ENCODE assay signal across 8 mouse cellular contexts in genomic region chr5:43391412-43392029, GRCm38 (mm10).
DNase-seq lines count a peak whose midpoint lies in the region; ATAC-seq and TF ChIP-seq lines count a peak whose summit lies in the region.

No protein-coding gene starts in this region.

- H3K9me3 ChIP-seq in embryonic facial prominence, embryonic 11.5 days (replicated peaks; ENCODE audit: control insufficient read depth, low read length) = no peaks in the 10 kb centered on the region
- no peaks in the 10 kb centered on the region for H3K9me3 ChIP-seq in hindbrain, postnatal 0 days (ENCODE audit: low read length)
- H3K9me3 ChIP-seq in midbrain, embryonic 12.5 days = no peaks in the 10 kb centered on the region

- no peaks in the 10 kb centered on the region for H3K4me1 ChIP-seq in embryonic facial prominence, embryonic 11.5 days (ENCODE audit: control insufficient read depth, insufficient read depth, low read length)
- H3K4me1 ChIP-seq in hindbrain, postnatal 0 days (ENCODE audit: insufficient read depth, low read length) = no peaks in the 10 kb centered on the region
- no peaks in the 10 kb centered on the region for H3K4me1 ChIP-seq in midbrain, embryonic 12.5 days

- no peaks in the 10 kb centered on the region for H3K36me3 ChIP-seq in embryonic facial prominence, embryonic 11.5 days (replicated peaks; ENCODE audit: control insufficient read depth, insufficient read depth, low read depth, low read length)
- no peaks in the 10 kb centered on the region for H3K36me3 ChIP-seq in hindbrain, postnatal 0 days (ENCODE audit: insufficient read depth, low read length)
- H3K36me3 ChIP-seq in midbrain, embryonic 12.5 days = no peaks in the 10 kb centered on the region

- H3K27ac ChIP-seq in embryonic facial prominence, embryonic 11.5 days (replicated peaks; ENCODE audit: low read depth, low read length) = no peak overlapping the region
- no peak overlapping the region for H3K27ac ChIP-seq in hindbrain, postnatal 0 days
- H3K27ac ChIP-seq in midbrain, embryonic 12.5 days (replicated peaks) = no peak overlapping the region

- 33% methylated on average over 3 of the region's 3 CpGs for WGBS in embryonic facial prominence, embryonic 11.5 days
- 13% methylated on average over 3 of the region's 3 CpGs for WGBS in hindbrain, postnatal 0 days
- WGBS in midbrain, embryonic 12.5 days = 33% methylated on average over 3 of the region's 3 CpGs

- no peaks in the 10 kb centered on the region for H3K27me3 ChIP-seq in embryonic facial prominence, embryonic 11.5 days (ENCODE audit: control insufficient read depth, insufficient read depth, low read length)
- no peaks in the 10 kb centered on the region for H3K27me3 ChIP-seq in hindbrain, postnatal 0 days (ENCODE audit: insufficient read depth, low read length)
- H3K27me3 ChIP-seq in midbrain, embryonic 12.5 days = no peaks in the 10 kb centered on the region

- TF ChIP-seq CTCF in hindbrain, postnatal 0 days (IDR thresholded peaks at IDR 0.05; ENCODE audit: low read depth) = peak; percentile 81

- peak; percentile 96 for ATAC-seq in frontal cortex, adult (ENCODE audit: low TSS enrichment)
- peak; percentile 84 for ATAC-seq in embryonic facial prominence, embryonic 11.5 days (replicated peaks; ENCODE audit: insufficient number of reproducible peaks, low FRiP score, low TSS enrichment, low read depth)
- ATAC-seq in hindbrain, postnatal 0 days = peak; percentile 84
- ATAC-seq in midbrain, embryonic 12.5 days (ENCODE audit: low FRiP score, low read depth) = peak; percentile 75

- no peak overlapping the region for H3K4me2 ChIP-seq in embryonic facial prominence, embryonic 11.5 days (ENCODE audit: low read depth, low read length)
- H3K4me2 ChIP-seq in hindbrain, postnatal 0 days (ENCODE audit: low read depth, low read length) = no peak overlapping the region
- no peak overlapping the region for H3K4me2 ChIP-seq in midbrain, embryonic 12.5 days (replicated peaks)

- intact Hi-C loops in left cerebral cortex, postnatal 14 days (cut with DNase I) = no loop called here

- no peak overlapping the region for H3K4me3 ChIP-seq in embryonic facial prominence, embryonic 11.5 days (ENCODE audit: low read depth, low read length)
- no peak overlapping the region for H3K4me3 ChIP-seq in hindbrain, postnatal 0 days (ENCODE audit: low read length)
- no peak overlapping the region for H3K4me3 ChIP-seq in midbrain, embryonic 12.5 days

- DNase-seq in frontal cortex, postnatal 14 days (ENCODE audit: low spot score in 2 of 2) = no peak
- peak; percentile 29 to 33 for DNase-seq in adrenal gland, adult 18-20 months (ENCODE audit: low spot score in 2 of 2)
- DNase-seq in embryonic facial prominence, embryonic 11.5 days (ENCODE audit: low spot score) = peak; percentile 70
- DNase-seq in hindbrain, postnatal 0 days (ENCODE audit: low spot score) = peak; percentile 67
- peak; percentile 38 to 40 for DNase-seq in left cerebral cortex, postnatal 14 days (ENCODE audit: low spot score in 2 of 2)
- peak; percentile 10 for DNase-seq in testis, postnatal 14 days (ENCODE audit: low spot score)

- no peak overlapping the region for H3K9ac ChIP-seq in embryonic facial prominence, embryonic 11.5 days (replicated peaks; ENCODE audit: low read length)
- H3K9ac ChIP-seq in hindbrain, postnatal 0 days (replicated peaks; ENCODE audit: low read length) = no peak overlapping the region
- no peak overlapping the region for H3K9ac ChIP-seq in midbrain, embryonic 12.5 days (replicated peaks)

Comparison
In these comparisons a context has a peak if more than half of its experiments do, and no peak if none do; other contexts are left out.
1. DNase-seq: peak in adrenal gland, adult 18-20 months (2 of 2), embryonic facial prominence, embryonic 11.5 days (single experiment), hindbrain, postnatal 0 days (single experiment), left cerebral cortex, postnatal 14 days (2 of 2) and testis, postnatal 14 days (single experiment); none in frontal cortex, postnatal 14 days (0 of 2).
2. Peak in every context shown above with its lines, with median percentiles within 50 percentile points of each other: ATAC-seq.